In genomic region chr1:57810221-57810620, GRCm38 (mm10) we compare ENCODE assay signal across 21 mouse cellular contexts.
"Had no signal": no experiment of that assay in that cellular context is flagged by ENCODE, and none has a peak within 500 bp of the region (broad histone marks: within the 10 kb centered on the region; RNA-seq: fewer than 3 reads in every experiment).

No protein-coding gene starts in this region.

- H3K9me3 ChIP-seq: lung, embryonic 15.5 days; midbrain, embryonic 10.5 days; midbrain, embryonic 12.5 days; neural tube, embryonic 13.5 days; neural tube, embryonic 15.5 days; stomach, embryonic 15.5 days had no signal

- H3K4me3 ChIP-seq: lung, embryonic 15.5 days; midbrain, embryonic 10.5 days; midbrain, embryonic 12.5 days; myocyte; neural tube, embryonic 13.5 days; neural tube, embryonic 15.5 days; stomach, embryonic 15.5 days had no signal

- H3K36me3 ChIP-seq: midbrain, embryonic 12.5 days; neural tube, embryonic 13.5 days; neural tube, embryonic 15.5 days; stomach, embryonic 15.5 days had no signal

- DNase-seq: lung, adult 18-20 months; lung, postnatal 4 days; midbrain, embryonic 14.5 days; retina, postnatal 1 day; right cerebral cortex, adult 18-20 months; right cerebral cortex, postnatal 25 days; right cerebral cortex, postnatal 4 days; spleen, adult 18-20 months; thymus, adult 2 months; thymus, postnatal 25 days; thymus, postnatal 4 days had no signal

- H3K27ac ChIP-seq: lung, embryonic 15.5 days; midbrain, embryonic 10.5 days; midbrain, embryonic 12.5 days; neural tube, embryonic 13.5 days; neural tube, embryonic 15.5 days; stomach, embryonic 15.5 days; stomach, postnatal 0 days had no signal

- H3K9ac ChIP-seq: lung, embryonic 15.5 days; midbrain, embryonic 12.5 days; neural tube, embryonic 13.5 days; neural tube, embryonic 15.5 days; stomach, embryonic 15.5 days had no signal

- ATAC-seq: lung, postnatal 0 days; midbrain, embryonic 16.5 days had no signal

- H3K4me2 ChIP-seq: lung, embryonic 15.5 days; midbrain, embryonic 12.5 days; neural tube, embryonic 13.5 days; neural tube, embryonic 15.5 days; stomach, embryonic 15.5 days had no signal

- H3K27me3 ChIP-seq: lung, embryonic 15.5 days; midbrain, embryonic 12.5 days; neural tube, embryonic 13.5 days; neural tube, embryonic 15.5 days; stomach, embryonic 15.5 days had no signal
